Mouse (Mus musculus) cerebellum, adult 2 months (tissue): ENCODE measurements around the gene Mrm3. TPM values are rescaled to one million over a fixed set of nuclear protein-coding genes. Genes with fewer than 3 reads are reported as not detected.

ENCODE experiments used
- DNase-seq, 2 experiments: peaks; one replicate each; pipeline ENCODE4 v3.0.0; 2021
- H3K27ac ChIP-seq: fragments of 200-500 bp; 2 replicates; pipeline ENCODE4 v1.5.1; 2012; ENCODE audit warnings: low read length, control low read depth, inconsistent platforms; ENCODE audit not compliant: insufficient read depth
- H3K27me3 ChIP-seq: fragments of 200-500 bp; 2 replicates; pipeline ENCODE4 v1.6.1; 2012; ENCODE audit warnings: inconsistent platforms, mild to moderate bottlenecking, low read length, moderate library complexity; ENCODE audit not compliant: control insufficient read depth, insufficient read depth
- H3K4me1 ChIP-seq: fragments of 200-500 bp; 2 replicates; pipeline ENCODE4 v1.6.1; 2011; ENCODE audit warnings: low read length; ENCODE audit not compliant: control insufficient read depth, insufficient read depth
- H3K4me3 ChIP-seq: fragments of 200-500 bp; replicated peaks from 2 replicates; pipeline ENCODE3; 2011; ENCODE audit warnings: mild to moderate bottlenecking, low read depth, low read length, control low read depth; ENCODE audit not compliant: insufficient read depth
- CTCF ChIP-seq: fragments of 200-500 bp; IDR thresholded peaks from 2 replicates; pipeline ENCODE4 v1.5.1; 2011; ENCODE audit warnings: low read depth, mild to moderate bottlenecking, control low read depth, low read length, moderate library complexity, borderline replicate concordance; ENCODE audit not compliant: insufficient read depth
- POLR2A ChIP-seq: fragments of 200-500 bp; IDR thresholded peaks from 2 replicates; pipeline ENCODE4 v1.6.1; 2011; ENCODE audit warnings: low read length, control low read depth, borderline replicate concordance; ENCODE audit not compliant: insufficient read depth
- WGBS: fragments of 180-500 bp; shearing (Covaris S2); methylation state at CpG from one replicate; pipeline ENCODE4 v1.1.7; 2018; 5-methylcytosine and 5-hydroxymethylcytosine counted together
- polyA plus RNA-seq: library from polyadenylated mRNA; depleted of rRNA; stranded (reverse); fragments of >200 nt; gene quantifications from 2 replicates; pipeline ENCODE4 v1.2.3, GENCODE M21; 2012

Gene Mrm3
- polyA plus RNA-seq, 1 experiment = 19.9 TPM

DNA sequence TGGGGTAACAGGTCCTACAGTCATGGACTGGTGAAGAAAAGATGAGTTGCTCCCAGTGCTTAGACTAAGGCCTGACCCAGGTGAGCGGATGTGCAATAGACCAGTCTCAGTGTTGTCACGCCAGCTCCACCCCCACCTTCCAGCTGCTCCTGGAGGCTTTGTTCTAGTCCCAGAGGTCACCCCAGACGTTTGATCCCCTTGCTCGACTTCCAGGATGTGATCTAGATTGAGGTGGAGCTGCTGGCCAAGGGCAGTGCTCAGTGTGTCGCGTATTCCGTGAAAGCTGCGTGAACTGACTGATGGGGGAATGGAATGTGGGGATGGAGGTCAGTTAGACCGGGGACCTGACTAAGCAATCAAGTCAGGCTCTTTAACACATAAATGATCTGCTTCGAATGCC lies 43.8 kb downstream of the Mrm3 start:
- H3K27me3 ChIP-seq = no peaks in the 10 kb centered on the region
- H3K4me1 ChIP-seq = peaks cover 47% of the 10 kb centered on the region
- no peak for DNase-seq
- WGBS = 76% methylated on average over 10 of the region's 10 CpGs
- H3K27ac ChIP-seq = no peak overlapping the region; the same call in 1 of the 2 replicates
- H3K4me3 ChIP-seq = no peak overlapping the region
- TF ChIP-seq CTCF (no peak), POLR2A (no peak)

DNA sequence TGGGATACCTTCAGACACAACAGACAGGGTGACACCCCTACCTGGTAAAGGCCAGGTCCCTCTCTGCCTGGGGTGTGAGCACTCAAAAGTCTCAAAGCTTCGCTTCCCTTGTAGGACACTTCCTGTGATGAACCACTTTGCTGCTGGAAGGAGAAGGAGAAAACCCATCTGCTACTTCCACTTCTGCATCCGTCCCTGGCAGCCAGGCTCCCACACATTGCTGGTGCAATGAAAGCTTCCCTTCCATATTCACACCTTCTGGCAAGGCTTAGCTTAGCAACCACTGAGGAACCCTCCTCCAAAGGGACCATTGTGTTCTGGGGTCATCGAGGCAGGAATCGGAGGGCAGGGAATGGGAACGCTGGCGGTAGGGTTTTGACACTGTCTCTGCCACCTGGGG lies 45.1 kb downstream of the Mrm3 start:
- WGBS = 27% methylated on average over 6 of the region's 6 CpGs
- peak in 1 of 2 experiments; percentile 46 for DNase-seq
- H3K27ac ChIP-seq = peak overlapping the region; percentile 42
- no peak for TF ChIP-seq CTCF
- TF ChIP-seq POLR2A = no peak
- H3K27me3 ChIP-seq = no peaks in the 10 kb centered on the region
- H3K4me3 ChIP-seq = no peak overlapping the region
- H3K4me1 ChIP-seq = peaks cover 57% of the 10 kb centered on the region

DNA sequence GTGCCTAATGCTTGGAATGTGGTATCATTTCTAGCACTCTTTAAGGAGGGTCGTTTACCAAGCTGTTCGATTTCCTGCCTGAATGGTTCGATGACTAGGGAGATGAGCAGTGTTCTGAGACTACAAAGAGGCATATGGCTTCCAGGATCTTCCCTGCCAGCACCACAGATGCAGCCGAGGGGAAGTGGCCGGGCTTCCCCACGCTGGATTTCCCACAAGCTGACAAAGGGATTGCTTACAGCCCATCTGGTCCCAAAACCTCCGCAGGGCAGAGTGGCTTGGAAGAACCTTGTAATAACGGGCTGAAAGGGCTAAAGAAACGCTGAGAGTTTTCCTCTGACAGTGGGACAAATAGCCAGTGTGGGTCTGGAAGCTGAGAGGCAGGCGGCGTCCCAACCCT lies 46.9 kb downstream of the Mrm3 start:
- peak overlapping the region; percentile 48 for H3K27ac ChIP-seq
- H3K4me1 ChIP-seq = peaks cover 72% of the 10 kb centered on the region
- H3K27me3 ChIP-seq = no peaks in the 10 kb centered on the region
- no peak overlapping the region for H3K4me3 ChIP-seq
- DNase-seq = peak; percentile 88 to 94
- peak; percentile 6; the same call in 1 of the 2 replicates for TF ChIP-seq CTCF
- 0 out of 2 replicates have a peak, but pooled peaks have one; percentile 12 for TF ChIP-seq POLR2A
- WGBS = 6% methylated on average over 11 of the region's 11 CpGs

DNA sequence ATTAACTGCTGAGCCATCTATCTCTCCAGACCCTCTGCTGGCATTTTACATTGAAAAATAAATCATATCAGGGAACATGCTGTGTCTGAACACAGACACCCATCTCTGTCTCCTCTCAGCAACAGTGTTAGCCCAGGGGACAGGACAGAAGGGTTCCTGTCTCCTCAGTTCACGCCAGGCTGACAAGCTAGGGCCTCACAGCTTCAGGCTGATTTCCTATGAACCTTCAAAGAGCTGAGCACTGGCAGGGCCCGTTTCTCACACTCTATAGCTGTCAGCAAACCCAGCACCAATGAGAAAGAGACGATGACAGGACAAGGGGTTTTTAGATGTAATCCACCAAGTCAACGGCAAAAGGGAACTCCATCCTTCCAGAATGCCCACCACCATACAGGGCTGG lies 48.4 kb downstream of the Mrm3 start:
- DNase-seq = no peak
- Histone ChIP-seq H3K27me3 (no peaks in the 10 kb centered on the region), H3K27ac (peak overlapping the region; percentile 48; the same call in 1 of the 2 replicates), H3K4me1 (peaks cover 66% of the 10 kb centered on the region), H3K4me3 (no peak overlapping the region)
- TF ChIP-seq POLR2A (no peak), CTCF (no peak)
- 79% methylated on average over 4 of the region's 4 CpGs for whole genome bisulfite sequencing

DNA sequence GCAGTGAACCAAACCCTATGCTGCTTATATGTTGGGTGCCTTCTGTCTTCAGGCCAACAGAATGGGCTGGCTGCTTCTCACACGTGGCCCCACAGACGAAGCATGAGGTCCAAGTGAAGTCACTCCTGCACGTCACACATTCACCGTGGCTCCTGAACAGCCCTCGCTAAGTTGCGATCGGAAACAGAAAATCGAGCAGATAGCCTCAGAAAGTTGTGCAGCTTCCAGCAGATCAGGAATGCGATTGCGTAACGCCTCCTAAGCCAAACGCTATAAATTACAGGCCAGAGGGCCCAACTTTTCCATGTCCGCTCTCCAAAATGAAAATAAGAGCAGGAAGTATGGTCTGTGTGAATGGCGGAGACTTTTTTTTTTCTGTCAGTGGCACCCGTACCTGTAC lies 48.9 kb downstream of the Mrm3 start:
- WGBS = 67% methylated on average over 15 of the region's 15 CpGs
- H3K27me3 ChIP-seq = no peaks in the 10 kb centered on the region
- peaks cover 66% of the 10 kb centered on the region for H3K4me1 ChIP-seq
- no peak overlapping the region for H3K4me3 ChIP-seq
- H3K27ac ChIP-seq = peak overlapping the region; percentile 48; the same call in 1 of the 2 replicates
- no peak for DNase-seq
- TF ChIP-seq POLR2A (no peak), CTCF (no peak)

DNA sequence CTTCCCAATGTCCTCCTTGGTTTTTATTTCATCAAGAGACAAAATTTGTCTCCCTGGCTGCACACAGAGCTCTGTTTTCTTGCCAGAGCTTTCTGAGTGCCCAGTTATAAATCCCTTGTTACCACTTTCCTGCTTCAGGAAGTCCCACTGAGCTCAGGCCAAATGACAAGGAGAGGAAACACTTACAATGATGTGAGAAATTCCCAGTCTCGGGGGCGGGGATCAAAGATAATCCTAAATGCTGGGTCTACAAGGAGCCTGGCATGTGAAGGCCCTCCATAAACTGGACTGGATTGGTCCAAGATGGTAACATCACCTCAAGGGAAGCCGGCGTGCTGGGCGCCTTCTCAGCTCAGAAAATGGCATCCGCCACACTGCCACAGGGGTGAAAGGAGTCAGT lies 49.3 kb downstream of the Mrm3 start:
- no peak overlapping the region for H3K4me3 ChIP-seq
- H3K27me3 ChIP-seq = no peaks in the 10 kb centered on the region
- no peak for DNase-seq
- WGBS = 67% methylated on average over 6 of the region's 6 CpGs
- H3K4me1 ChIP-seq = peaks cover 65% of the 10 kb centered on the region
- peak overlapping the region; percentile 34 for H3K27ac ChIP-seq
- TF ChIP-seq POLR2A (no peak), CTCF (no peak)

DNA sequence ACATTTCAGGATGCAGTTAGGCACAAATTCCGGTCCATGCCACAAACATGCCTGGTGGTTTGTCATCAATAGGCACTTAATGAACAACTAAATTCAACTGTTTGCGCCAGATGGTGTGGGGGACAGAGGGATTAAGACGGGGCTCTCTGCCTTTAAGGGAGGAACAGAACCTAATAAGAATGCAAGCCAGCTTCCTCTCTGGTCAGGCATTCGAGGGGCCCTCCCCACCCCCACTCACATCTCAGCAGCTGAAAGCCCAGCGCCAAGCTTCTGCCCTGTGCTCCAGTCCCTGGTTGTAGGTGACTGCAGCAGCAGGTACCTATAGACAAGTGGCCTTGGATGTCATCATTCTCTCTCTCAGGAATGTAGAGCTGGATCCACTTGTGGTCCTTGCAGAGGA lies 50.6 kb downstream of the Mrm3 start:
- 72% methylated on average over 5 of the region's 5 CpGs for WGBS
- TF ChIP-seq POLR2A (no peak), CTCF (no peak)
- peaks cover 53% of the 10 kb centered on the region for H3K4me1 ChIP-seq

DNA sequence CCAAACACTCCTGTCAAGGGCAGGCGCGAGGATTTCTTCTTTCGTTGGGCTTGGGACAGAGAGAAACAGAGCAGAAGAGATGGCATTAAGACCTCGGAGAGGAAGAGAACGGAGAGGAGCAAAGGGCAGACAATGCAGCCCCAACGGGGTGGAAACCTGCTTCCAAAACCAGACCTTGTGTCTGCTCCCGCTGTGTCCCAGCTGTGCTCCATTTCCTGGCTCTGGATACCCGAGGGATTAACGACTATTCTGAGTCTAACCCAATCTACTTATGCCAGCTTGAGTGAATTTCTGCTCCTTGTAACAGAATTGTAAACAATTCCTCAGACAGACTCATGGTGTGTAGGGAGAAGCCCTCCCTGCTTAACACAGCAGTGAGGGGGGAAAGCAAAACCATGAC lies 51.3 kb downstream of the Mrm3 start:
- peak; percentile 48 to 56 for DNase-seq
- TF ChIP-seq CTCF = no peak
- peak overlapping the region; percentile 11; the same call in 1 of the 2 replicates for H3K27ac ChIP-seq
- no peak overlapping the region for H3K4me3 ChIP-seq
- WGBS = 20% methylated on average over 9 of the region's 9 CpGs
- no peaks in the 10 kb centered on the region for H3K27me3 ChIP-seq
- H3K4me1 ChIP-seq = peaks cover 47% of the 10 kb centered on the region

More for the DNA sequence above, 50.6 kb downstream of the Mrm3 start:
- H3K4me3 ChIP-seq = no peak overlapping the region
- no peak for DNase-seq
- no peak overlapping the region for H3K27ac ChIP-seq
- H3K27me3 ChIP-seq = no peaks in the 10 kb centered on the region

DNA sequence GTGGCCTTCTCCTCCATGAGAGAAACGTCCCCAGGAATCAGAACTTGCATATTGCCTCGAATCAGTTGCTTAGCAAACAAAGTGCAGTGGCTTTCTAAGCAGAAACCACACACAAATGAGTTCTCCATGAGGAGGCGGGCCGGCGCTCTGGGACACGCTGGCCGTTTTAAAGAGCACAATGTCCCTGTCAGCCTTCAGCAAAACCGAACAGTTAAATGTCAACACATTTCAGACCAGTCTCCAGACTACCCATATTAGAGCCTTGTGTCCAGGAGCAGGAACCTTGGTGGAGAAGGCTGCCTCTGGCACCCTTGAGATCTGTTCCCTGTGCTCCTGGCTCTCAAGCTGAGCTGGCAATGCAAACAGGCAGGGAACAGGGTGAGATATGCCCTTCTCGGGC lies 53.7 kb downstream of the Mrm3 start:
- DNase-seq = no peak
- no peaks in the 10 kb centered on the region for H3K27me3 ChIP-seq
- no peak overlapping the region for H3K4me3 ChIP-seq
- TF ChIP-seq POLR2A (no peak), CTCF (no peak)
- no peak overlapping the region for H3K27ac ChIP-seq
- WGBS = 72% methylated on average over 9 of the region's 9 CpGs
- peaks cover 37% of the 10 kb centered on the region for H3K4me1 ChIP-seq
